Mouse (Mus musculus) midbrain, embryonic 12.5 days (tissue): ENCODE data around the gene Eid1. TPM values are rescaled to one million over a fixed set of nuclear protein-coding genes. Genes with fewer than 3 reads are reported as not detected.

Source experiments
- ATAC-seq: fragments of 200-750 bp; cut with Nextera tagmentation; 2 replicates; pipeline ENCODE4 v1.8.0; 2017; ENCODE audit warnings: low read depth, moderate TSS enrichment, moderate library complexity; ENCODE audit not compliant: low FRiP score
- H3K27ac ChIP-seq: fragments of 300-500 bp; sonication (generic); replicated peaks from 2 replicates; pipeline ENCODE4 v1.5.1; 2016; ENCODE audit warnings: mild to moderate bottlenecking
- H3K27me3 ChIP-seq: fragments of 300-500 bp; sonication (generic); 2 replicates; pipeline ENCODE4 v1.6.1; 2016; ENCODE audit warnings: mild to moderate bottlenecking
- H3K36me3 ChIP-seq: fragments of 300-500 bp; sonication (generic); 2 replicates; pipeline ENCODE4 v1.6.1; 2016
- H3K4me1 ChIP-seq: fragments of 300-500 bp; sonication (generic); 2 replicates; pipeline ENCODE4 v1.6.1; 2016
- H3K4me2 ChIP-seq: fragments of 300-500 bp; sonication (generic); replicated peaks from 2 replicates; pipeline ENCODE4 v1.6.1; 2016; ENCODE audit warnings: mild to moderate bottlenecking, moderate library complexity
- H3K4me3 ChIP-seq: fragments of 300-500 bp; sonication (generic); 2 replicates; pipeline ENCODE4 v1.5.1; 2016; ENCODE audit warnings: mild to moderate bottlenecking
- H3K9ac ChIP-seq: fragments of 300-500 bp; sonication (generic); replicated peaks from 2 replicates; pipeline ENCODE4 v1.6.1; 2016; ENCODE audit warnings: mild to moderate bottlenecking, moderate library complexity
- H3K9me3 ChIP-seq: fragments of 300-500 bp; sonication (generic); 2 replicates; pipeline ENCODE4 v1.6.1; 2016; ENCODE audit warnings: mild to moderate bottlenecking
- WGBS: fragments of 180-500 bp; shearing (Covaris S2); methylation state at CpG from one replicate; pipeline ENCODE4 v1.1.7; 2016; 5-methylcytosine and 5-hydroxymethylcytosine counted together
- polyA plus RNA-seq: library from polyadenylated mRNA; unstranded; fragments of >200 nt; fragmentation: Nextera tagmentation; extraction: Ambion mirVana; gene quantifications from 2 replicates; pipeline ENCODE4 v1.2.1, GENCODE M21; 2016

The Eid1 gene
- polyA plus RNA-seq, 1 experiment from 2014 or later = 298 TPM

GRCm38 (mm10) chr2:125653286-125653685 is 19.6 kb upstream of the Eid1 start:
- WGBS = 91% methylated on average over 2 of the region's 2 CpGs
- ATAC-seq = no peak

DNA sequence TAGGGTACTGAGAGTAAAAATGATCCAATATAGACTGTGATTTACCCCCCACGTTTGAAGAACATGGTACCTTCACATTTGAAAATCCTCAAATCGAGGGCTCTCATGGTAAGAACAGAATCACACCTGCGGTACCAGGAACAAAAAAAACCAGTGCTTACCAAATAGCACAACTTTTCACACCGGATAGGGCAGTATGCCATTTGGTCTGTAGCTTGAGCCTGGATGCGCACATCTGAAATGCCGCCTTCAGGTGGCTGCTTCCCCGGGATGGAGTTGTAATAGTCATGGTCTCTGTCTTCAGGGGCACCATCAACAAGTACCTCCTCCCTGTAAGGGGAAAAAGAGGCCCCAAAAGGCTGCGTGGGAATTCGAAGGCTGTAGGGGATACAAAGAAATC is 17.5 kb upstream of the Eid1 start:
- Histone ChIP-seq H3K4me2 (no peak overlapping the region), H3K36me3 (no peaks in the 10 kb centered on the region), H3K27ac (no peak overlapping the region), H3K9ac (no peak overlapping the region), H3K4me3 (no peak overlapping the region), H3K4me1 (peaks cover 2% of the 10 kb centered on the region; the same call in 1 of the 2 replicates), H3K9me3 (no peaks in the 10 kb centered on the region), H3K27me3 (0 out of 2 replicates have a peak, but pooled peaks cover under 1% of the 10 kb centered on the region)
- no peak for ATAC-seq
- 93% methylated on average over 9 of the region's 9 CpGs for whole genome bisulfite sequencing

More at GRCm38 (mm10) chr2:125653286-125653685, 19.6 kb upstream of the Eid1 start:
- no peaks in the 10 kb centered on the region for H3K36me3 ChIP-seq
- H3K27me3 ChIP-seq = no peaks in the 10 kb centered on the region
- H3K9ac ChIP-seq = no peak overlapping the region; the same call in 1 of the 2 replicates
- H3K4me3 ChIP-seq = no peak overlapping the region
- H3K4me1 ChIP-seq = no peaks in the 10 kb centered on the region
- H3K4me2 ChIP-seq = no peak overlapping the region
- no peaks in the 10 kb centered on the region for H3K9me3 ChIP-seq
- no peak overlapping the region for H3K27ac ChIP-seq

DNA sequence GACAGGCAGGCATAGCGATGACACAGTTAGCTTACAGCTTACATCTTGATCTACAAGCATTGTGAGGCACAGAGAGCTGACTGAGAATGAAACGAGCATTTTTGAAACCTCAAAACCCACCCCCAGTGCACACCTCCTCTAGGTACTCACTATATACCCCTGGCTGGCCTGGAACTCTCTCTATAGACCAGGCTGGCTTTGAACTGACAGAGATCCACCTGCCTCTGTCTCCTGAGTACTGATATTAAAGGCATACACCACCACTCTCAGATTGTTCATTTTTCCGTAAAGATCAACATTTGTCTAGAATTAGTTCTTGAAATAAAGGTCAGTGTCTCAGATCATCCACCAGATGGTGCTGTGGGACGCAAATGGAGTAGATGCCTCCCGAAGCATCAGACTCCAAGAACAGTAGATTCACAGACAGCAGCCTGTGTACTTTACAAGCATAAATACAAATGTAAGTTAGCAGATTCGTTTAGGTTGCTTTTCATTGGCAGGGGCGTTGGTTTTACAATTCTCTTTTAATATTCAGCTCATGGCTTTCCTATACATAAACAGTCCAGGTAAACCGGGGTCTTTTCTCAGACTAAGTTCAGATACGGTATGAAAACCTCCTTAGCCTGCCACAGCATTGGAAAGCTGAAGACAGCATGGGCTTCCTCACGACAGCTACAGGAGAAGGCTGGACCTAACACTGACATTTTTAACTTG is 12.9 kb upstream of the Eid1 start:
- Histone ChIP-seq H3K27ac (no peak overlapping the region), H3K4me1 (peaks cover 7% of the 10 kb centered on the region; the same call in 1 of the 2 replicates), H3K9me3 (no peaks in the 10 kb centered on the region), H3K27me3 (peaks cover 10% of the 10 kb centered on the region; the same call in 1 of the 2 replicates), H3K9ac (0 out of 2 replicates have a peak overlapping the region, but pooled peaks have one; percentile 29), H3K4me2 (peak overlapping the region; percentile 47), H3K36me3 (no peaks in the 10 kb centered on the region), H3K4me3 (0 out of 2 replicates have a peak overlapping the region, but pooled peaks have one; percentile 19)
- ATAC-seq = peak; percentile 56; the same call in 1 of the 2 replicates
- 14% methylated on average over 10 of the region's 10 CpGs for WGBS

- Histone ChIP-seq H3K4me3 (peak overlapping the region; percentile 19; the same call in 1 of the 2 replicates), H3K9ac (0 out of 2 replicates have a peak overlapping the region, but pooled peaks have one; percentile 29), H3K27ac (no peak overlapping the region), H3K27me3 (peaks cover 10% of the 10 kb centered on the region; the same call in 1 of the 2 replicates), H3K4me2 (peak overlapping the region; percentile 47), H3K4me1 (peaks cover 7% of the 10 kb centered on the region; the same call in 1 of the 2 replicates), H3K9me3 (no peaks in the 10 kb centered on the region), H3K36me3 (no peaks in the 10 kb centered on the region)
- WGBS = 43% methylated on average over 20 of the region's 20 CpGs
- peak; percentile 60 for ATAC-seq
Observed at GRCm38 (mm10) chr2:125660537-125661130, 12.3 kb upstream of the Eid1 start.

DNA sequence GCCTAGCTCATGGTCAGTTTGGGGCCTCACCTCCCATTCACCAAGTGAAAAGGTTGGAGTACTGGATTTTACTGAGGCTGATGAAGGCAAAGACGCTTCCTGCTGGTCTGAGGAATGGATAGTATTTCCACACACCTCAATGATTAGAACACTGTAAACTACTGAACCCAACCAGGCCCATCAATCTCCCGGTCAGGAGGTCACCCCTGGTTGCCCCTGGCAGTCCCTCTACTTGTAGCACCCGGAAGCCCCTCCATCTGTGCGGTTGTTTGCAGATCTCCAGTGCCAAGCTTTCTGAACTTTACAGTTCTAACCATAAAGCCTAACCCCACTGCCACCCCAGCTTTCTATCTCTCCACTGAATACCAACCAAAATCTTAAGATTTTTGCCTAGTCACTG is 11.7 kb upstream of the Eid1 start:
- Histone ChIP-seq H3K4me3 (no peak overlapping the region), H3K27ac (no peak overlapping the region), H3K4me1 (peaks cover 7% of the 10 kb centered on the region; the same call in 1 of the 2 replicates), H3K4me2 (peak overlapping the region; percentile 47; the same call in 1 of the 2 replicates), H3K36me3 (no peaks in the 10 kb centered on the region), H3K9ac (0 out of 2 replicates have a peak overlapping the region, but pooled peaks have one; percentile 29), H3K27me3 (peaks cover 10% of the 10 kb centered on the region; the same call in 1 of the 2 replicates), H3K9me3 (no peaks in the 10 kb centered on the region)
- no peak for ATAC-seq
- 71% methylated on average over 4 of the region's 4 CpGs for WGBS

GRCm38 (mm10) chr2:125662517-125662916 is 10.4 kb upstream of the Eid1 start:
- H3K9me3 ChIP-seq = no peaks in the 10 kb centered on the region
- H3K4me2 ChIP-seq = no peak overlapping the region
- 84% methylated on average over 3 of the region's 3 CpGs for WGBS
- no peak overlapping the region for H3K27ac ChIP-seq
- H3K4me3 ChIP-seq = no peak overlapping the region
- no peak overlapping the region for H3K9ac ChIP-seq
- H3K36me3 ChIP-seq = no peaks in the 10 kb centered on the region
- ATAC-seq = no peak
- peaks cover 7% of the 10 kb centered on the region; the same call in 1 of the 2 replicates for H3K4me1 ChIP-seq
- H3K27me3 ChIP-seq = peaks cover 10% of the 10 kb centered on the region; the same call in 1 of the 2 replicates

- WGBS = 89% methylated on average over 5 of the region's 5 CpGs
- H3K9ac ChIP-seq = no peak overlapping the region
- H3K9me3 ChIP-seq = no peaks in the 10 kb centered on the region
- H3K4me1 ChIP-seq = peaks cover 7% of the 10 kb centered on the region; the same call in 1 of the 2 replicates
- H3K27ac ChIP-seq = no peak overlapping the region
- no peak for ATAC-seq
- H3K36me3 ChIP-seq = no peaks in the 10 kb centered on the region
- peaks cover 10% of the 10 kb centered on the region; the same call in 1 of the 2 replicates for H3K27me3 ChIP-seq
- H3K4me2 ChIP-seq = no peak overlapping the region
- H3K4me3 ChIP-seq = no peak overlapping the region
Observed at GRCm38 (mm10) chr2:125665213-125665612, 7.7 kb upstream of the Eid1 start.

DNA sequence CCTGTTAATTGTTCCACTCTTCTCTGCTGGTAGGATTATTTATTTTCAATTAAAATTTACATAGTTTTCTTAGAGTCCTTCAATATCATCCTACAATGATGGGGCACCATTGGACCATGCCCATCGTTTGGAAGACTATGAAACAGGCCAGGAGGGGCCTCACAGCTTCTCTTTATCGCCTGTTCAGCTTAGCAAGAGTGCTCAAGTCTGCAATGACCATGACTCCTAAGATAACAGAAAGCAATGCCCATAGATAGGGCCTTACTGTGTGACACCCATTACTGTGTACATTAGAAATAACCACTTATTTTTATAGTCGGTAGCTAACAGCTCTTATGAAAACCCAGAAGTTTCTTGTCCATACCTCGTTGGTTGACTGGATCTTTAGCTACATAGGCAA is 7.0 kb upstream of the Eid1 start:
- Histone ChIP-seq H3K9me3 (no peaks in the 10 kb centered on the region), H3K27ac (no peak overlapping the region), H3K4me1 (0 out of 2 replicates have a peak, but pooled peaks cover under 1% of the 10 kb centered on the region), H3K36me3 (no peaks in the 10 kb centered on the region), H3K9ac (no peak overlapping the region), H3K4me3 (no peak overlapping the region), H3K27me3 (peaks cover 4% of the 10 kb centered on the region; the same call in 1 of the 2 replicates), H3K4me2 (no peak overlapping the region)
- no peak for ATAC-seq
- WGBS = 89% methylated on average over 4 of the region's 4 CpGs

GRCm38 (mm10) chr2:125666668-125667067 is 6.2 kb upstream of the Eid1 start:
- ATAC-seq = no peak
- no peak overlapping the region for H3K4me2 ChIP-seq
- no peak overlapping the region for H3K9ac ChIP-seq
- no peaks in the 10 kb centered on the region for H3K4me1 ChIP-seq
- no peaks in the 10 kb centered on the region for H3K36me3 ChIP-seq
- 82% methylated on average over 4 of the region's 4 CpGs for WGBS
- no peaks in the 10 kb centered on the region for H3K9me3 ChIP-seq
- no peak overlapping the region for H3K27ac ChIP-seq
- no peak overlapping the region for H3K4me3 ChIP-seq
- H3K27me3 ChIP-seq = no peaks in the 10 kb centered on the region

- WGBS = 81% methylated on average over 5 of the region's 5 CpGs
Observed at GRCm38 (mm10) chr2:125667184-125667583, 5.7 kb upstream of the Eid1 start.

GRCm38 (mm10) chr2:125667721-125668120 is 5.2 kb upstream of the Eid1 start:
- Histone ChIP-seq H3K4me3 (no peak overlapping the region), H3K27me3 (no peaks in the 10 kb centered on the region), H3K36me3 (no peaks in the 10 kb centered on the region), H3K4me2 (no peak overlapping the region), H3K27ac (no peak overlapping the region), H3K9ac (no peak overlapping the region), H3K4me1 (no peaks in the 10 kb centered on the region), H3K9me3 (no peaks in the 10 kb centered on the region)
- 91% methylated on average over 7 of the region's 7 CpGs for WGBS
- no peak for ATAC-seq

More at GRCm38 (mm10) chr2:125667184-125667583, 5.7 kb upstream of the Eid1 start:
- Histone ChIP-seq H3K4me1 (no peaks in the 10 kb centered on the region), H3K27me3 (no peaks in the 10 kb centered on the region), H3K9me3 (no peaks in the 10 kb centered on the region), H3K4me2 (no peak overlapping the region), H3K27ac (no peak overlapping the region), H3K36me3 (no peaks in the 10 kb centered on the region), H3K4me3 (no peak overlapping the region), H3K9ac (no peak overlapping the region)
- ATAC-seq = no peak

GRCm38 (mm10) chr2:125670846-125671245 is 2.0 kb upstream of the Eid1 start:
- no peak for ATAC-seq
- Histone ChIP-seq H3K9me3 (no peaks in the 10 kb centered on the region), H3K4me2 (no peak overlapping the region), H3K9ac (no peak overlapping the region), H3K4me3 (no peak overlapping the region), H3K36me3 (no peaks in the 10 kb centered on the region), H3K4me1 (peaks cover 9% of the 10 kb centered on the region), H3K27me3 (no peaks in the 10 kb centered on the region), H3K27ac (no peak overlapping the region)
- WGBS = 60% methylated on average over 1 of the region's 1 CpGs
